8 mouse cellular contexts compared by ENCODE assay signal in genomic region chr11:120625152-120625775, GRCm38 (mm10). TPM values are rescaled to one million over a fixed set of nuclear protein-coding genes. Genes with fewer than 3 reads are reported as not detected.
DNase-seq lines count a peak whose midpoint lies in the region; ATAC-seq and TF ChIP-seq lines count a peak whose summit lies in the region.

TSS of gene Sirt7 (minus strand) at chr11:120625240.

- H3K27me3 ChIP-seq in kidney, postnatal 0 days (ENCODE audit: insufficient read depth, low read length): no peaks in the 10 kb centered on the region
- H3K27me3 ChIP-seq in forebrain, embryonic 10.5 days (ENCODE audit: poor library complexity, severe bottlenecking): no peaks in the 10 kb centered on the region

- 16% methylated on average over 5 of the region's 5 CpGs for WGBS in kidney, postnatal 0 days
- WGBS in forebrain, embryonic 10.5 days: 22% methylated on average over 5 of the region's 5 CpGs

- H3K4me1 ChIP-seq in kidney, postnatal 0 days (replicated peaks; ENCODE audit: insufficient read depth, low read length): peaks cover 14% of the 10 kb centered on the region
- H3K4me1 ChIP-seq in forebrain, embryonic 10.5 days: peaks cover 47% of the 10 kb centered on the region

- peak within 1 kb of the TSS; percentile 95 for H3K27ac ChIP-seq in kidney, postnatal 0 days
- H3K27ac ChIP-seq in forebrain, embryonic 10.5 days: peak within 1 kb of the TSS; percentile 83

- peak within 1 kb of the TSS; percentile 86 for H3K9ac ChIP-seq in kidney, postnatal 0 days (ENCODE audit: low read depth, low read length)

- intact Hi-C loops in gastrocnemius, postnatal 14 days (cut with DNase I; ENCODE audit: low total_unique reads): no loop called here

- DNase-seq in kidney, postnatal 0 days (ENCODE audit: low spot score): no peak
- DNase-seq in kidney, postnatal 10 days: no peak
- peak; percentile 52 for DNase-seq in adipocyte (ENCODE audit: low spot score)
- no peak for DNase-seq in forebrain, embryonic 10.5 days (ENCODE audit: extremely low spot score, low spot score)
- DNase-seq in gastrocnemius, postnatal 14 days: no peak
- DNase-seq in urinary bladder, postnatal 36 days (ENCODE audit: low spot score in 2 of 2): no peak

- H3K4me3 ChIP-seq in kidney, postnatal 0 days (replicated peaks; ENCODE audit: low read depth, low read length): peak within 1 kb of the TSS; percentile 91
- peak within 1 kb of the TSS; percentile 88 for H3K4me3 ChIP-seq in forebrain, embryonic 10.5 days

- H3K36me3 ChIP-seq in kidney, postnatal 0 days (ENCODE audit: insufficient read depth, low read length): peaks cover 22% of the 10 kb centered on the region
- peaks cover 75% of the 10 kb centered on the region for H3K36me3 ChIP-seq in forebrain, embryonic 10.5 days (replicated peaks)

- peak; percentile 18; the same call in 1 of the 2 replicates for ATAC-seq in kidney, postnatal 0 days (replicated peaks; ENCODE audit: low FRiP score, low read depth)
- no peak for ATAC-seq in inflammation-experienced regulatory T-cells, adult 6 months
- ATAC-seq in megakaryocyte, adult 5-6 weeks (ENCODE audit: poor library complexity, severe bottlenecking): no peak

- TF ChIP-seq CTCF in kidney, postnatal 0 days (IDR thresholded peaks at IDR 0.05; ENCODE audit: low read depth): no peak

- peak within 1 kb of the TSS; percentile 75 for H3K4me2 ChIP-seq in kidney, postnatal 0 days (ENCODE audit: low read length)

- H3K9me3 ChIP-seq in kidney, postnatal 0 days (replicated peaks; ENCODE audit: low read length): no peaks in the 10 kb centered on the region
- no peaks in the 10 kb centered on the region for H3K9me3 ChIP-seq in forebrain, embryonic 10.5 days

RNA-seq across cellular contexts. Expression of gene Sirt7, which starts in this region (rescaled TPM):
- 38.8 and 41.6 TPM in 2 replicates for polyA plus RNA-seq in kidney, postnatal 0 days (2015; fragmentation: Nextera tagmentation; extraction: Ambion mirVana)
- 30.1 and 32.8 TPM in 2 replicates for polyA plus RNA-seq in forebrain, embryonic 10.5 days (2016; fragmentation: Nextera tagmentation; extraction: Ambion mirVana)
- polyA plus RNA-seq in inflammation-experienced regulatory T-cells, adult 6 months (2017; shearing (Covaris generic)): 10 to 100 TPM; 55.1 to 61.4 (median 60.4) TPM
- total RNA-seq in megakaryocyte, adult 5-6 weeks (2015): 51.4 and 53.6 TPM in 2 replicates
- 119 and 121 TPM in 2 replicates for total RNA-seq in megakaryocyte, adult 5-6 weeks (2017)
- total RNA-seq in gastrocnemius, postnatal 14 days (2021): 1 to 10 TPM; 5.2 to 5.4 TPM

Comparison
In these comparisons a context has a peak if more than half of its experiments do, and no peak if none do; other contexts are left out.
1. RNA of gene Sirt7 (total RNA-seq): 51.4 to 121 TPM in megakaryocyte, adult 5-6 weeks; 5.2 to 5.4 TPM in gastrocnemius, postnatal 14 days; every median in the first group is over 4 times any median in the second.